Mouse (Mus musculus) heart, adult 2 months (tissue): ENCODE measurements around the gene Lrrc32.

ENCODE experiments used
- CTCF ChIP-seq: fragments of 200-600 bp; IDR thresholded peaks from 2 replicates; pipeline ENCODE4 v1.8.1; 2022; ENCODE audit warnings: antibody characterized with exemption, mild to moderate bottlenecking, moderate library complexity
- EP300 ChIP-seq: fragments of 200-500 bp; IDR thresholded peaks from 2 replicates; pipeline ENCODE4 v1.6.1; 2011; ENCODE audit warnings: low read depth, low read length, control low read depth; ENCODE audit not compliant: insufficient read depth

DNA sequence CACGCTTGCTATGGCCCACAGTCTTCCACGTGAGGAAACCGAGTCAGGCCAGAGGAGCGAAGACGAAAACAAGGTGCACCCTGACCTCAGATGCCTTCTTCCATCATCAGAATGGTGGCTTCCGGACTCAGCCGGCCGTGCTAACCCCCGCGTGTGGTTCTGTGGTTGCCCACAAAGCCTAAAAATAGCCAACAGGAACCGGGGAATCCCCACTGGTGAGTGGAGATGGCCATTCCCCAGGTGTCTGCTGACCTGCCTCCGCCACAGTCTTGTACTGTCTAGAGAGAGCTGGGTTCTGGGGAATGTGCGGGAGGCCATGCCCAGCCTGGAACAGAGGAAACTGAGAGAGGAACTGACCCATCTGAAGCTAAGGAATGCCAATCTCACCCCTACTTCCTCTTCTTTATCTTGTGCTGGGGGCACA, 45.4 kb downstream of the Lrrc32 start:
- no peak for TF ChIP-seq CTCF
- 0 out of 2 replicates have a peak, but pooled peaks have one; percentile 16 for TF ChIP-seq EP300
